Mouse (Mus musculus): ENCODE results near the gene Bik. TPM values are rescaled to one million over a fixed set of nuclear protein-coding genes. Genes with fewer than 3 reads are reported as not detected.

Gene Bik
- polyA plus RNA-seq, 1 experiment from 2014 or later = 4.6 TPM

DNA sequence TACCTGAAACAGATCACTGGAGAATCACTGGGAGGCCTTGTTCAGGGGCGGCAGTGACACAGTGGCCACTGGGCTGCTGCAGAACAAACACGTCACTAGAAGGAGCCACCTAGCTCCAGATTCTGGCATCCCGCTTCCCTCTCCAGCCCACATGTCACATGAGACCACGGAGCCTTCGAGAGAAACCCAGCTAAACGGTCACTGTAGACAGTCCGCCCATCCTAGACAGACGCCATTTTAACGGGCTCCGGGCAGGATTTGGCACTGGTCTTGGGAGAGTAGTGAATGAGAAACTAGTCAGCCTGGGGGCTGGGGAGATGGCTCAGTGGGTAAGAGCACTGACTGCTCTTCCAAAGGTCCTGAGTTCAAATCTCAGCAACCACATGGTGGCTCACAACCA, 42.4 kb upstream of the Bik start:
- Histone ChIP-seq H3K4me1 (replicated peaks; ENCODE audit: control insufficient read depth, insufficient read depth, low read length) (no peaks in the 10 kb centered on the region), H3K4me2 (replicated peaks; ENCODE audit: low read depth) (no peak overlapping the region), H3K9ac (ENCODE audit: low read depth, low read length) (no peak overlapping the region), H3K27ac (ENCODE audit: low read depth, low read length) (no peak overlapping the region), H3K4me3 (ENCODE audit: low read depth, low read length) (no peak overlapping the region), H3K36me3 (ENCODE audit: control insufficient read depth, insufficient read depth) (peaks cover 3% of the 10 kb centered on the region; the same call in 1 of the 2 replicates), H3K27me3 (replicated peaks; ENCODE audit: control insufficient read depth, insufficient read depth, low read length) (no peaks in the 10 kb centered on the region), H3K9me3 (ENCODE audit: control insufficient read depth) (no peaks in the 10 kb centered on the region)
- TF ChIP-seq CTCF (IDR thresholded peaks at IDR 0.05; ENCODE audit: low read depth) = no peak
- WGBS = 91% methylated on average over 10 of the region's 10 CpGs
- no peak for ATAC-seq

DNA sequence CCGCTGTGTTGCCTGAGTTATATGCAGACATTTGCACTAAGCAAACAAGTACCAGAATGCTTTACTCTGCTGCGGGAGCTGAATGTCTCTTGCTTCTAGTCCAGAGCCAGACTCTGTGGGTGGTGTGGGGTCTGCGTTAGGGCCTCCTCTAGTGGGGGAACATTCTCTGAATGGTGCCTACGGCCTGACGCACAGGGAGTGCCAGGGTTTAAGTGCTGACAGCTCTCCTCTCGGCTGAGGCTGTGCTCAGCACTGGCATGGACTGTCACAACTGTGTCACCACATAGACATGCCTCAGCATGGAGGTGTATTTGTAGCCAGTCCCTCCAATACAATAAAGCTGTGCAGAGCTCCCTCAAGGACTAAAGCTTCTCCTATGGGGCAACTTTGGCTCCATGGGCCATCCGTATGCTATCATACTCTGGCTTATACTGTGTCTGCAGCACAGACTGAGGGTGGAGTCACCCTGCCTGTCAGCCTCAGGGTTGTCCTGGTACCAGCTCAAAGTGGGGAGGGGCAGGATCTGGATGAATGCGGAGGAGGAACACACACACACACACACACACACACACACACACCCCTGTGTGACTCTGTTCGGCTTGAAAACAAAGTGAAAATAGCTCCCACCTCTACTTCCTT, 39.1 kb upstream of the Bik start:
- no peak for ATAC-seq
- 71% methylated on average over 9 of the region's 9 CpGs for whole genome bisulfite sequencing

DNA sequence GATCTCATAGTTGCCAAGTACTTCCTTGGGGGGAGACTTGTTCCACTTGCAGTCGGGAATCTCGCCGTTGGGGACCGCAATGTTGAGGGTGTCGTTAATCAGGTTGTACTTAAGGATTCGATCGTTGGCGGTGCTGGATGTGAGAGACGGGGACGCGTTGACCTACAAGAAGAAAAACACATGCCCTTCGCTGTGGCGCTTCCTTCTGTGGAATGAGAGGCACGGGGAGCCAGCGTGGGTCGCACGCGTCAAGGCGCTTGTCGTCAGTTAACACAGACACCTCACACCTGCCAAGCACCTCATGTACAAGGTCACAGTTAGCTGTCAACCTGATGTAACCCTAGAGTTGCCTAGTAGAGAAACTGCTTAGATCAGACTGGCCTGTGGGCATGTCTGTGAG, 37.2 kb upstream of the Bik start:
- no peak for ATAC-seq

More for the DNA sequence above, 39.1 kb upstream of the Bik start:
- no peak for TF ChIP-seq CTCF (IDR thresholded peaks at IDR 0.05; ENCODE audit: low read depth)
- H3K36me3 ChIP-seq (ENCODE audit: control insufficient read depth, insufficient read depth) = peaks cover 3% of the 10 kb centered on the region; the same call in 1 of the 2 replicates
- H3K4me2 ChIP-seq (replicated peaks; ENCODE audit: low read depth) = no peak overlapping the region
- H3K9me3 ChIP-seq (ENCODE audit: control insufficient read depth) = no peaks in the 10 kb centered on the region
- H3K4me3 ChIP-seq (ENCODE audit: low read depth, low read length) = no peak overlapping the region
- H3K4me1 ChIP-seq (replicated peaks; ENCODE audit: control insufficient read depth, insufficient read depth, low read length) = no peaks in the 10 kb centered on the region
- no peak overlapping the region for H3K27ac ChIP-seq (ENCODE audit: low read depth, low read length)
- no peaks in the 10 kb centered on the region for H3K27me3 ChIP-seq (replicated peaks; ENCODE audit: control insufficient read depth, insufficient read depth, low read length)
- H3K9ac ChIP-seq (ENCODE audit: low read depth, low read length) = no peak overlapping the region

DNA sequence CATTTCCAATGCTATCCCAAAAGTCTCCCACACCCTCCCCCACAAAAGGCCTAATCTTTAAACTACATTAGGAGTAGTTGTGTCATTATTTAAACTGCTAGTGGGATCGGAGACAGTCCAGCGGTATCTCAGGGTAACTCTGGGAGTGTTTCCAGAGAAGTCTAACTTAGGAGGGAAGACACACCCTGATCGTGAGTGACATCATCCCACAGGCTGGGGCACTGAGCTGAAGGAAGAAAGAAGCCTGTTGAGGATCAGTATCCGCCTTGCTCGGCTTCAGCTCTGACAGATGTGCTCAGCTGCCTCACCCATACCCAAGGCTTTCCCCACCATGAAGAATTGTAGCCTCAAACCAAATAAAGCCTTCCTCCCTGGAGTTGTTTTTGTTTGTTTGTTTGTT, 34.8 kb upstream of the Bik start:
- H3K4me2 ChIP-seq (replicated peaks; ENCODE audit: low read depth) = no peak overlapping the region
- H3K27ac ChIP-seq (ENCODE audit: low read depth, low read length) = no peak overlapping the region
- WGBS = 47% methylated on average over 5 of the region's 5 CpGs
- no peak overlapping the region for H3K4me3 ChIP-seq (ENCODE audit: low read depth, low read length)
- ATAC-seq = no peak
- H3K9ac ChIP-seq (ENCODE audit: low read depth, low read length) = no peak overlapping the region
- peaks cover 3% of the 10 kb centered on the region; the same call in 1 of the 2 replicates for H3K36me3 ChIP-seq (ENCODE audit: control insufficient read depth, insufficient read depth)
- TF ChIP-seq CTCF (IDR thresholded peaks at IDR 0.05; ENCODE audit: low read depth) = no peak
- no peaks in the 10 kb centered on the region for H3K27me3 ChIP-seq (replicated peaks; ENCODE audit: control insufficient read depth, insufficient read depth, low read length)
- no peaks in the 10 kb centered on the region for H3K4me1 ChIP-seq (replicated peaks; ENCODE audit: control insufficient read depth, insufficient read depth, low read length)
- H3K9me3 ChIP-seq (ENCODE audit: control insufficient read depth) = no peaks in the 10 kb centered on the region

More for the DNA sequence above, 37.2 kb upstream of the Bik start:
- TF ChIP-seq CTCF (IDR thresholded peaks at IDR 0.05; ENCODE audit: low read depth) = no peak
- Histone ChIP-seq H3K4me2 (replicated peaks; ENCODE audit: low read depth) (no peak overlapping the region), H3K36me3 (ENCODE audit: control insufficient read depth, insufficient read depth) (peaks cover 3% of the 10 kb centered on the region; the same call in 1 of the 2 replicates), H3K4me3 (ENCODE audit: low read depth, low read length) (no peak overlapping the region), H3K4me1 (replicated peaks; ENCODE audit: control insufficient read depth, insufficient read depth, low read length) (no peaks in the 10 kb centered on the region), H3K9me3 (ENCODE audit: control insufficient read depth) (no peaks in the 10 kb centered on the region), H3K27me3 (replicated peaks; ENCODE audit: control insufficient read depth, insufficient read depth, low read length) (no peaks in the 10 kb centered on the region), H3K9ac (ENCODE audit: low read depth, low read length) (no peak overlapping the region), H3K27ac (ENCODE audit: low read depth, low read length) (no peak overlapping the region)
- 95% methylated on average over 20 of the region's 20 CpGs for WGBS

DNA sequence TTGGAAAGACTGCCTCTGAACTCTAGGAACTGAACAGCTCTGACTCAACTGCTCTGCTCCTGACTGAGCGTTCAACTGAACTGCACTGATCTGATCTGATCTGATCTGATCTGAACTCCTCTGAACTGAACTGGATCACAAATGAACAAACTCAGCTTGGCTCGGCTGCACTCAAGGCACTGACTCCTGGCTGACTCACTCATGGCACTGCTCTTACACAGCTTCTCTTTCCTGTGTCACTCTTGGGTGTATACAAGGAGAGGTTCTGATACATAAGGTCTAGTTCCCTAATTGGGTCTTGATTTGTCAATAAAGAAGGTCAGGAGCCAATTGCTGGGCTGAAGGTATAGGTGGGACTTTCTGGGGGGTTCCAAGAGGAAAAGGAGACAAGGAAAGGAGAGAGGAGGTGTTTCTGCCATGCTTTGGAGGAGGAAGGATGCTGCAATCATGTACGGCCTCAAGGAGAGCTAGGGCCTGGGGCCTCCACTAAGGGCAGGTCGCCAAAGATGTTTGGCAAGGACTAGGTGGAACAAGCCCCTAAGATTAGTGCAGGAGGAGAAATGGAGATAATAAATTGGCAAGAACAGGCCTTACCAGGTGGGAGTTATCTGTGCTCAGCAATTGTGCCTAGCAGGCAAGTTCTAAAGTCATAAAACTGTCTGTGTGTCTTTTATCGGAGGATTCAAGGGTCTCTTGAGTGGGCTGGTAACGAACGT, 32.6 kb upstream of the Bik start:
- 64% methylated on average over 7 of the region's 7 CpGs for WGBS
- H3K4me3 ChIP-seq (ENCODE audit: low read depth, low read length) = no peak overlapping the region
- 0 out of 2 replicates have a peak, but pooled peaks cover 7% of the 10 kb centered on the region for H3K36me3 ChIP-seq (ENCODE audit: control insufficient read depth, insufficient read depth)
- no peak for ATAC-seq
- no peaks in the 10 kb centered on the region for H3K4me1 ChIP-seq (replicated peaks; ENCODE audit: control insufficient read depth, insufficient read depth, low read length)
- H3K27ac ChIP-seq (ENCODE audit: low read depth, low read length) = no peak overlapping the region
- no peak overlapping the region for H3K9ac ChIP-seq (ENCODE audit: low read depth, low read length)
- TF ChIP-seq CTCF (IDR thresholded peaks at IDR 0.05; ENCODE audit: low read depth) = no peak
- no peaks in the 10 kb centered on the region for H3K9me3 ChIP-seq (ENCODE audit: control insufficient read depth)
- no peaks in the 10 kb centered on the region for H3K27me3 ChIP-seq (replicated peaks; ENCODE audit: control insufficient read depth, insufficient read depth, low read length)
- H3K4me2 ChIP-seq (replicated peaks; ENCODE audit: low read depth) = no peak overlapping the region

DNA sequence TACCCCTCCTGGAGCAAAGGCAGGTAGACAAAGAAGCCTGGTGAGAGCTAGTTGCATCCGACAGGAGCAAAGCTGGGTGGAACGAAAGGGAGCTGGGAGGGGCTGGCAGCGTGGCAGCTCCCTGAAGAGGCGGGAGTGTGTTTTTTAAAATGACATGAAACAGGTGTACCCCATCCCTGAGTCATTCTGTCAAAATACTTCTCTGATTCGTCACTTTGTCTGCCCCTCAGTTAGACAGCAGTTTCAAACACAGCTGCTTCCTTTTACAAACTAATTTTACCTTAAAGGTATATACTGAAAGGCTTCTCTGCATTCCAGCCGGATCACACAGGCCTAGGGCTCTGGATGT, 32.1 kb upstream of the Bik start:
- Histone ChIP-seq H3K27me3 (replicated peaks; ENCODE audit: control insufficient read depth, insufficient read depth, low read length) (no peaks in the 10 kb centered on the region), H3K4me1 (replicated peaks; ENCODE audit: control insufficient read depth, insufficient read depth, low read length) (no peaks in the 10 kb centered on the region), H3K9ac (ENCODE audit: low read depth, low read length) (no peak overlapping the region), H3K36me3 (ENCODE audit: control insufficient read depth, insufficient read depth) (0 out of 2 replicates have a peak, but pooled peaks cover 7% of the 10 kb centered on the region), H3K27ac (ENCODE audit: low read depth, low read length) (no peak overlapping the region), H3K4me2 (replicated peaks; ENCODE audit: low read depth) (no peak overlapping the region), H3K9me3 (ENCODE audit: control insufficient read depth) (no peaks in the 10 kb centered on the region), H3K4me3 (ENCODE audit: low read depth, low read length) (no peak overlapping the region)
- no peak for ATAC-seq
- 77% methylated on average over 6 of the region's 6 CpGs for WGBS
- no peak for TF ChIP-seq CTCF (IDR thresholded peaks at IDR 0.05; ENCODE audit: low read depth)

Data from intestine, postnatal 0 days (tissue).